ENCODE assay signal across 8 mouse cellular contexts in genomic region chr16:13447284-13448050, GRCm38 (mm10).
A peak's percentile ranks its signal among the peaks of the same experiment; 100 is the strongest.
DNase-seq lines count a peak whose midpoint lies in the region; ATAC-seq and TF ChIP-seq lines count a peak whose summit lies in the region.

No protein-coding gene starts in this region.

- peak overlapping the region; percentile 65 for H3K4me3 ChIP-seq in layer of hippocampus, adult 2 months
- H3K4me3 ChIP-seq in hindbrain, embryonic 12.5 days = peak overlapping the region; percentile 54
- H3K4me3 ChIP-seq in limb, embryonic 11.5 days (ENCODE audit: low read depth, low read length) = peak overlapping the region; percentile 69
- peak overlapping the region; percentile 88 for H3K4me3 ChIP-seq in midbrain, embryonic 15.5 days
- peak overlapping the region; percentile 84 for H3K4me3 ChIP-seq in testis, adult 2 months (ENCODE audit: control insufficient read depth, low read depth, low read length)

- peaks cover 24% of the 10 kb centered on the region for H3K4me1 ChIP-seq in hindbrain, embryonic 12.5 days
- H3K4me1 ChIP-seq in limb, embryonic 11.5 days (ENCODE audit: control insufficient read depth, insufficient read depth, low read length) = 0 out of 2 replicates have a peak, but pooled peaks cover 2% of the 10 kb centered on the region
- peaks cover 45% of the 10 kb centered on the region for H3K4me1 ChIP-seq in midbrain, embryonic 15.5 days
- H3K4me1 ChIP-seq in testis, adult 2 months (ENCODE audit: control insufficient read depth, insufficient read depth, low read length) = peaks cover 9% of the 10 kb centered on the region

- peak overlapping the region; percentile 70 for H3K9ac ChIP-seq in hindbrain, embryonic 12.5 days
- H3K9ac ChIP-seq in limb, embryonic 11.5 days (ENCODE audit: low read length) = peak overlapping the region; percentile 65
- H3K9ac ChIP-seq in midbrain, embryonic 15.5 days = peak overlapping the region; percentile 87

- H3K9me3 ChIP-seq in hindbrain, embryonic 12.5 days (replicated peaks) = no peaks in the 10 kb centered on the region
- H3K9me3 ChIP-seq in limb, embryonic 11.5 days (ENCODE audit: control insufficient read depth, low read length) = no peaks in the 10 kb centered on the region
- no peaks in the 10 kb centered on the region for H3K9me3 ChIP-seq in midbrain, embryonic 15.5 days

- peak overlapping the region; percentile 69 for H3K27ac ChIP-seq in layer of hippocampus, adult 2 months
- H3K27ac ChIP-seq in hindbrain, embryonic 12.5 days = no peak overlapping the region
- no peak overlapping the region for H3K27ac ChIP-seq in limb, embryonic 11.5 days (replicated peaks; ENCODE audit: low read depth, low read length)
- no peak overlapping the region for H3K27ac ChIP-seq in midbrain, embryonic 15.5 days
- H3K27ac ChIP-seq in testis, adult 2 months (ENCODE audit: control insufficient read depth, insufficient read depth, low read depth, low read length) = peak overlapping the region; percentile 45

- peak; percentile 44 to 58 for DNase-seq in layer of hippocampus, adult 2 months (ENCODE audit: low spot score in 2 of 2)
- no peak for DNase-seq in layer of hippocampus, adult 9-11 months
- peak; percentile 49 for DNase-seq in cerebellum, adult 9-11 months
- peak; percentile 39 to 52 for DNase-seq in frontal cortex, postnatal 25 days (ENCODE audit: low spot score in 2 of 2)
- DNase-seq in limb, embryonic 11.5 days (ENCODE audit: low spot score) = peak; percentile 66

- H3K27me3 ChIP-seq in hindbrain, embryonic 12.5 days = peaks cover 62% of the 10 kb centered on the region
- peaks cover 24% of the 10 kb centered on the region for H3K27me3 ChIP-seq in limb, embryonic 11.5 days (ENCODE audit: control insufficient read depth, insufficient read depth, low read length)
- H3K27me3 ChIP-seq in midbrain, embryonic 15.5 days (replicated peaks) = peaks cover 6% of the 10 kb centered on the region
- H3K27me3 ChIP-seq in testis, adult 2 months (ENCODE audit: control insufficient read depth, insufficient read depth, low read length) = no peaks in the 10 kb centered on the region

- no peak for TF ChIP-seq CTCF in layer of hippocampus, adult 2 months (conservative IDR thresholded peaks at IDR 0.05)
- no peak for TF ChIP-seq CTCF in testis, adult 2 months (IDR thresholded peaks at IDR 0.05; ENCODE audit: control insufficient read depth, insufficient read depth, insufficient replicate concordance, low read depth, low read length)

- peak overlapping the region; percentile 81 for H3K4me2 ChIP-seq in hindbrain, embryonic 12.5 days (replicated peaks)
- H3K4me2 ChIP-seq in limb, embryonic 11.5 days (ENCODE audit: low read depth, severe bottlenecking) = peak overlapping the region; percentile 100
- H3K4me2 ChIP-seq in midbrain, embryonic 15.5 days = peak overlapping the region; percentile 99

- peak; percentile 71 for ATAC-seq in hindbrain, embryonic 12.5 days (ENCODE audit: low FRiP score)
- ATAC-seq in limb, embryonic 11.5 days (ENCODE audit: insufficient number of reproducible peaks, low FRiP score, low TSS enrichment, low read depth) = peak; percentile 74
- peak; percentile 70 for ATAC-seq in midbrain, embryonic 15.5 days (replicated peaks)

- WGBS in hindbrain, embryonic 12.5 days = 0% methylated on average over 36 of the region's 43 CpGs
- WGBS in limb, embryonic 11.5 days = under 1% methylated on average over 24 of the region's 43 CpGs
- 1% methylated on average over 38 of the region's 43 CpGs for WGBS in midbrain, embryonic 15.5 days

- no peak for TF ChIP-seq POLR2A in testis, adult 2 months (IDR thresholded peaks at IDR 0.05; ENCODE audit: control insufficient read depth, low read depth, low read length)

- H3K36me3 ChIP-seq in hindbrain, embryonic 12.5 days = no peaks in the 10 kb centered on the region
- no peaks in the 10 kb centered on the region for H3K36me3 ChIP-seq in limb, embryonic 11.5 days (ENCODE audit: control insufficient read depth, insufficient read depth, low read length)
- H3K36me3 ChIP-seq in midbrain, embryonic 15.5 days (replicated peaks) = no peaks in the 10 kb centered on the region
- H3K36me3 ChIP-seq in testis, adult 2 months (ENCODE audit: control insufficient read depth, insufficient read depth, low read length) = no peaks in the 10 kb centered on the region

Comparison
In these comparisons a context has a peak if more than half of its experiments do, and no peak if none do; other contexts are left out.
1. H3K27ac ChIP-seq: peak in layer of hippocampus, adult 2 months (single experiment) and testis, adult 2 months (single experiment); none in hindbrain, embryonic 12.5 days (single experiment), limb, embryonic 11.5 days (single experiment) and midbrain, embryonic 15.5 days (single experiment).
2. Peak in every context shown above with its lines, with median percentiles within 50 percentile points of each other: H3K4me3 ChIP-seq, ATAC-seq, H3K4me2 ChIP-seq and H3K9ac ChIP-seq.